Mouse (Mus musculus) lung, adult 2 months (tissue): Measurements from ENCODE around the gene Hif1an. TPM values are rescaled to one million over a fixed set of nuclear protein-coding genes. Genes with fewer than 3 reads are reported as not detected.

ENCODE experiments used
- DNase-seq: peaks from one replicate; pipeline ENCODE4 v3.0.0; 2022
- H3K4me1 ChIP-seq: fragments of 200-500 bp; 2 replicates; pipeline ENCODE4 v1.6.1; 2011; ENCODE audit warnings: low read length; ENCODE audit not compliant: control insufficient read depth, insufficient read depth
- H3K4me3 ChIP-seq: fragments of 200-500 bp; replicated peaks from 2 replicates; pipeline ENCODE3; 2011; ENCODE audit warnings: low read depth, mild to moderate bottlenecking, control low read depth, low read length; ENCODE audit errors: extremely low read depth
- CTCF ChIP-seq: fragments of 200-500 bp; IDR thresholded peaks from 2 replicates; pipeline ENCODE4 v1.5.1; 2011; ENCODE audit warnings: mild to moderate bottlenecking, low read length, control low read depth; ENCODE audit not compliant: insufficient read depth
- POLR2A ChIP-seq: fragments of 200-500 bp; IDR thresholded peaks from 2 replicates; pipeline ENCODE4 v1.6.1; 2011; ENCODE audit warnings: low read depth, mild to moderate bottlenecking, control low read depth, low read length, borderline replicate concordance; ENCODE audit errors: extremely low read depth
- WGBS: fragments of 180-500 bp; shearing (Covaris S2); methylation state at CpG from one replicate; pipeline ENCODE4 v1.1.7; 2018; 5-methylcytosine and 5-hydroxymethylcytosine counted together
- polyA plus RNA-seq: library from polyadenylated mRNA; depleted of rRNA; stranded (reverse); fragments of >200 nt; gene quantifications from 2 replicates; pipeline ENCODE4 v1.2.3, GENCODE M21; 2012; rRNA removed

Hif1an gene
- 15.2 and 27.0 TPM in 2 replicates for polyA plus RNA-seq

DNA sequence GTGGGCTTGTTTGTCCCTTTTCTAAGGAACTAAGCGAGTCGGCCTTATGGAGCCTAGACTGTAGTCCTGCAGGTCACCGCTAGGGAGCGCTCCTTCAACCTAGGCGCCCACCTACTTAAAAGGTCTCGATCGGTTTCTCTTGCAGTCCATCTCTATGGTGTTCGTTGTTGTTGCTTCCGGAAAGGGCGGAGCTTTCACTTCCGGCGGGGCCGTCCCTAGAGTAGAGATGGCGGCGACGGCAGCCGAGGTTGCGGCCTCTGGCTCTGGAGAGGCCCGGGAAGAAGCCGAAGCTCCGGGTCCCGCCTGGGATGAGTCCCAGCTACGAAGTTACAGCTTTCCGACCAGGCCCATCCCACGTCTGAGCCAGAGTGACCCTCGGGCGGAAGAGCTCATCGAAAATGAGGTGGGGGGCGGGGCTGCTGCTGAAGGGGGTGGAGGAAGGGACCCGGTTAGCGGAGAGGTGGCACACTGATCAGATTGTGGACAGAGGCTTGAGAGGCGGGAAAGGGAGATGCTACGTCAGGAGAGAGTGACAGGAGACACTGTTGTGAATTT is at the start of gene Hif1an:
Gene Hif1an (plus strand): TSS at position 199 of the 555 bp plus-strand sequence.
- Histone ChIP-seq H3K4me3 (peak within 1 kb of the TSS; percentile 87), H3K4me1 (peaks cover 3% of the 10 kb centered on the region; the same call in 1 of the 2 replicates)
- DNase-seq: peak; percentile 92
- under 1% methylated on average over 33 of the region's 33 CpGs for WGBS
- peak; percentile 93 for TF ChIP-seq CTCF
- peak; percentile 62; the same call in 1 of the 2 replicates for TF ChIP-seq POLR2A

DNA sequence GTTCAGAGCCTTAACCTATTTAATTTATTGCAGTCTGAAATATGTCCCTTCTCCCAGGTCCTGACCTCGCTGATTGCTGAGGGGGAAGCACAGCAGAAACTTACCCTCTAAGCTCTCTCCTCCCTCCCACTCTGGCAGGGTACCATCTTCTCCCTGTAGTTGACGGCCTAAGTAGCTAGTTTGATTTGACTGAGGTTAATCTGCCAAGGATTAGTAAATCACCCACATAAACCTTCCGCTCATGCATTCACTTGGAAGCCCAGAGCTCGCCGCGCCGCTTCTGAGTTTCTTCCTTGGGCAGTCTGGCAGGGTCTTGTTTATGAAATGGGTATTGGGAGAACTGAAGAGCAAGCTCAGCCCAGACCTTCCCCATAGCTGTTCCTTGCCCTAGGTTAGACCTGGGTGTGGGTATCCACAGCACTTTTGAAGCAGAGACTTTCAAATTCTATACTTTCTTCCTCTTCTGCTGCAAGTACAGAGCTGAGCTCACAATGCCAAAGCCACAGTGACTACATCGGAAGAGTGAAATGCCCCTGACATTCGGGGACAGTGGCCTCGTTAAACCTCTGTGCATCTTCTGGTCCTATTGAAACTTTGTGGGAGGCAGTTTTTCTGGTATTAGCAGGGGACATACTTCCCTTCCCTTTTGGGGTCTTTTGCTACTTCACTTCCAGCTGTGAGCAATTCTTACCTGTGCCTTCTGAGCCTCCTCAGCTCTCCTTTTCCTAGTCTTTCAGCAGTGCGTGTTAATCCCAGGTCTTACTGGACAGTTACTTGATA is 49.4 kb upstream of the Hif1an start:
- H3K4me3 ChIP-seq: no peak overlapping the region
- no peak for DNase-seq
- peaks cover 2% of the 10 kb centered on the region; the same call in 1 of the 2 replicates for H3K4me1 ChIP-seq
- WGBS: 45% methylated on average over 11 of the region's 11 CpGs
- TF ChIP-seq POLR2A (no peak), CTCF (no peak)

DNA sequence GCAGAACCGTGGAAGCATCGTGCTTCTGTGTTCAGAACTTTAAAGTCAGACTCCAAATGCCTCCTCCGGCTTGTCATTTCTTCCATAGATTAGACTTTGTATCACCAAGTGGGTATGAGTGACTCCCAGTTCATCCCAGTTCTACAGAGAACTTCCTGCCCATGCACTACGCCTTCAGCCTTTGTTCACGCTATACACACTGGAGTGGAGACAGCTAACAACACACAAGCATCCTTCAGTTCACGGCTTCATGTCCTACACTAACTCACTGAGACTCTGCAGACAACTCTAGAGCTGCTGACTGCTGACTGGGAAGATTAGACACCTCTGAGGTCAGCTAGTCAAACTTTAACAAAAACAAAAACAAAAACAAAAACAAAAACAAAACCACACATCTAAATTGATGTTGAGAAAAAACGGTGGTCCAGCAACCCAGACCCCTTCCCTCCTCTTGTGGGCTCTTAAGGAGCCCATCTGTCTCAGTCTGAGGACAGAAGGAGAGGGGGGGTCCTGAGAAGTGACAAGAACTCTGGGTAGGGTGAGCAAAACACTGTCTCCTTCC is 48.6 kb upstream of the Hif1an start:
- TF ChIP-seq POLR2A (no peak), CTCF (no peak)
- 43% methylated on average over 7 of the region's 7 CpGs for WGBS
- no peak for DNase-seq
- no peak overlapping the region for H3K4me3 ChIP-seq
- peaks cover 2% of the 10 kb centered on the region; the same call in 1 of the 2 replicates for H3K4me1 ChIP-seq

DNA sequence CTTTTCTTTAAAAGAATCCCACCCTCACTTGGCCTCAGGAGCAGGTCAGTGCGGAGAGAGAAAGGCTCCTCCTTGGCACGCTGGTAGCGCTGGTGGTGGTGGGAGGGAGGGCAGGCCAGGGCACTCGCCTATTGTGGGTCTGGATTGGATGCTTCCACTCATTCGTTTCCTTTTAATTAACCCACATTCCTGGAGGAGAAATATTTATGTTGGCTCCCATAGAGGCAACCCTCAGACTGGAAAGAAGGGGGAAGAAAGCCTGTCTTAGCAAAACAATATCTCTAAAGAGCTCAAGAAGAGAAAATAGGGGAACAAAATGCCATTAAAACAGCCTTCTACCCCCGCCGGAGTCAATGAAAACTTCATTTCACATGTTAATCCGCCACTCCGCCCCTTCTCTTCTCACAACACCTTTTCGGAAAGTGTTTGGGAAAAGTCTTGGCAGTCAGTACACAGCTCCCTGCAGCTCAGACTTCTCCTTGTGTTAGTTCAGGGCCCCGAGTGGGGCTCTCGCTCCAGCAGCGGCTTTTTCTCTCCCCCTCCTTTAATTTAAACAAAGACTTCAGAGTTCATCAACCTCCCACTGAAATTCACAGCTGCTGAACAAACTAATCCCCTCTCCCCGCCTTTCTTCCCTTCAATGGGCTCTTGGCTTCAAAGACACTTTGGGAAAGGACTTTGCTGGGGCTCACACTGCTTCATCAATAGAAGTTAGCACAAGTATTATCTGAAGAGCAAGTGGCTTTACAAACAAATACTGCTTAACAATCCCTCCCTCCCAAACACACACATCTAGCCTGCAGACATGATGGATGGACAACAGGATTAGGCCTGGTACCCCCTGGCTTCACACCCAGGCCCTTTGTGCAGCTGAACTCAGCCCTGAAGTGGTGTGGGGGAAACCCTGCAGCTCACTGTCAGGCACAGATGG is 47.9 kb upstream of the Hif1an start:
- TF ChIP-seq CTCF: no peak
- no peak for TF ChIP-seq POLR2A
- WGBS: 33% methylated on average over 14 of the region's 14 CpGs
- DNase-seq: no peak
- Histone ChIP-seq H3K4me1 (peaks cover 2% of the 10 kb centered on the region; the same call in 1 of the 2 replicates), H3K4me3 (no peak overlapping the region)

DNA sequence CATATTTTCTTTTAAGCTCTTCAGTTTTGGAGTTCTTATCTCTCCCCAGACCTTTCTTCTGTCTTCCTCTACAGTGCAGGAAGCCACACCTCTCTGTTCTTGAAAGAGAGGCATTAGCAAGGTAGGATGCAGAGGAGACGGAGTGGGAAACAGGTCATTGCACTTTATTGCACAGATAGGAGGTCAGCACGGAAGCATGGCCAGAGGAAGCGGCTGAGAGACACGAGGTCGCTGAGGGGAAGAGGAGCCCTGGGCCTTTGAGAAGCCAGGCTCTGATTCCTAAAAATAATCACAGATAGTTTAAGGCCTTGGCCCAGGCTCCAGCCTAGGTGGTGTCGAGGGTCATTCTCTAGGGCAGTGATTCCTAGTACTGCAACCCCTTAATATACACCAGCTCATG is 46.9 kb upstream of the Hif1an start:
- DNase-seq: no peak
- H3K4me3 ChIP-seq: no peak overlapping the region
- H3K4me1 ChIP-seq: peaks cover 2% of the 10 kb centered on the region; the same call in 1 of the 2 replicates
- TF ChIP-seq CTCF (no peak), POLR2A (no peak)
- 68% methylated on average over 6 of the region's 6 CpGs for WGBS

DNA sequence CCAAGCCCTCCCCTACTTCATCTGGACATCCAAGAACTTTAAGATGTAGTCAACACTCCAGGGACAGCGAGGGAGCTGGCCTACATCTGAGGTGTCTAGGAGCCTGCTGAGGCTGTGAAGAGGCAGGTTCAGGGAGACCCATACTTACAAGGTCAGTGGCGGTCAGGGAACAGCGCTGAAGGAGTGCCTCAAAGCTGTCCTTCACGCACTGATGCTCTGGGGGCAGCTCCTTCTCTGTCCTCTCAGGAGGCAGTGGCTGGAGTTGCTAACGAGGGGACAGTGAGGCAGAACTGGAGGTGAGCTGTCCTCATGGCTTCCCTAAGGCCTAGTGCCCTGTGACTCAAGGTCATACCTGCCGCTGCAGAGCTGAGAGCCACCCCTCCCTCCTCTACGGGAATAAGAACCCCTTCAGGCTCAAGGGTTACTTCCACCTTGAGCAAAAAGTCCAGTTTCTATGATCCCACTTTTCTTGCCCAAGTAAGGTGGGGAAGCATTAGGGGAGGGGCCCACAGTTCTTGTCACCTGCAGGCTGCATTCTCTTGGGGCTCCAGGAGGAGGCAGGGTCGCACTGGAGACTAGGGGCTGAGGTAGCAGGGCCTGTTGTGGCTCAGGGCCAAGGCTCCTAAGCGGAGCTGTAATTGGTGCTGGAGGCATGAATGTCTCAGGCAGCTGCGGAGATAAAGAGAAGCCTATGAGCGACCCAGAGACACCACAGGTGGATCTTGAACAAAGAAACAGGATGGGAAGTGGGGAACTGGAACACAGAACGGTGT is 44.5 kb upstream of the Hif1an start:
- TF ChIP-seq POLR2A: no peak
- no peak for TF ChIP-seq CTCF
- 67% methylated on average over 12 of the region's 12 CpGs for WGBS
- Histone ChIP-seq H3K4me1 (no peaks in the 10 kb centered on the region), H3K4me3 (no peak overlapping the region)
- no peak for DNase-seq

DNA sequence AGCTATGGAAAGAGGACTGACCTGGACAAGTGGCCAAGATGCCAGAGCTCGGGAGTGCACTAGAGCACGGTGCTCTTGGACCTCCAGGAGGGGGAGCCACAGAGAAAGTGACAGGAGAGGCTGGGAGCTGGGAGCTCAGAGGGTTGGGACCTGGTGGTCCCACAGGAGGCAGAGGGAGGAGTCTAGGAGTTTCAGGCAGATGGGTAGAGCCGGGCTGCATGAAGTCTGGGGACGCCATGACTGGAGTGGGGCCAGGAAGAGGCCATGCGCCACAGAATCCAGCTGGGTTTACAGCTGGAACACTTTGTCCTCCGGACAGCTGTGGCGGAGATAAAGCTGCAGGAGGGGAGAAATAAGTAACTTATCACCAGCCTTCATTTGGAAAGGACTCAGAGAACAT is 43.5 kb upstream of the Hif1an start:
- H3K4me3 ChIP-seq: no peak overlapping the region
- H3K4me1 ChIP-seq: no peaks in the 10 kb centered on the region
- 40% methylated on average over 7 of the region's 7 CpGs for whole genome bisulfite sequencing
- peak; percentile 18 for DNase-seq
- no peak for TF ChIP-seq POLR2A
- TF ChIP-seq CTCF: peak; percentile 3; the same call in 1 of the 2 replicates

DNA sequence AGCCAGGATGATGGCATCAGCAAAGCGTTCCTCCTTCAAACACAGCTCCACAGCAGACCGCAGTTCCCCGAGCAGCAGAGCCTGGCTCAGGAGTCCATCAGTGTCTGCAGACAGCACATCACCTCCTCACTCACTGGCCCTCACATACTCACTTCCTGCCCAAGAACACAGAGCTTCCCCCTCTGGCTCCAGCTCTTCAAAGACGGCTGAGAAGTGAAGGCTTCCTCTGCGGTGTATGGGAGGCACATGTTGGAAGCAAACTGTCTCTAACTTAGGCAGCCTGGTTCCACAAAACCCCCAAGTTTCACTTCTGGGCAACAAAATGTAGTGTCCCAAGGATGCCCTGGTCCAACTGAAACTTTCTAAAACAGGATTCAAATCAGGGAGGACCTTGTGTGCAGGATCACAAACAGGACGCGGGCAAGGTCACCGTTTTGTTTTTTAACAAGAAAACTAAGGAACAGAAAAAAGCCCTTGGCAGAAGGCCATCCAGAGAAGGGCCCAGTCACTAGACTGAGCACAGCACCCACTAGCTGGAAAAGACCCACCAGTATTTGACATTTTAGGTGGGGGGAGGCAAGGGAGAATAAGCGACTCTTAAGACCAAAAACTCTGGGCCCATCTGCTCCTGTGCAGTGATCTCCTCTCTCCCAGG is 37.0 kb upstream of the Hif1an start:
- Histone ChIP-seq H3K4me1 (no peaks in the 10 kb centered on the region), H3K4me3 (no peak overlapping the region)
- WGBS: 52% methylated on average over 9 of the region's 9 CpGs
- TF ChIP-seq CTCF (no peak), POLR2A (no peak)
- DNase-seq: no peak
